Mouse (Mus musculus): Measurements from ENCODE around the gene Serpinb9b.

DNA sequence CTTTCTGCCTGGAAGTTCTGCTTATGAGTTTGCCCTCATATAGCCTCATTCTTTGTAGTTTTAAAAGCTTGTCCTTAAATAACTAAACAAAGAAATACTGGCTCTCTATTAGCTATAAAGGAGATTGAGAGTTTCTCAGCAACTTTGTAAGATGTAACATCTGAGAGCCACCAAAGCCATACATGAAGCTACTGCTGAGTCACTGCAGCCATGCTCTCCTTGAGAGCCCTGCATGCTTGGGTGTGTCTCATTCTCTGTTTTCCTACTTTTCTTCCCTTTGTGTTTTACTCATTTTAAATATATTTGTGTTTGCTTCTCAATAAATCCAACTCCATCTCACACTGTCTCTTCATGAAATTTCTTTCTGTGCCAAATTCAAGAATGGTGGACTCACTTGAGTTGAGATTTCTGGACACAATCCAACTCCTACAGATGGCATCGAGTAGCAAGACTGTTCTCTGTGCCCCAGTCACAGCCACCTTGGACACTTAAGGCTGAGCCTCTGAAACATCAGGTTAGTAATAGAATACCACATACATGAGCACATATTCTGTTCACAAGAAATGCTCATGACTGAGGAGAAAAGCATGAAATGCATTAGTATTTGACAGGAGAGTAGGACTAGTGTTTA lies 674 bp upstream of the Serpinb9b start:
- TF ChIP-seq CTCF (IDR thresholded peaks at IDR 0.05; ENCODE audit: low read depth, low read length) (no peak), POLR2A (IDR thresholded peaks at IDR 0.05; ENCODE audit: insufficient read depth, low read length) (no peak), EP300 (IDR thresholded peaks at IDR 0.05; ENCODE audit: insufficient read depth, low read depth, low read length) (no peak)

Measured in ES-Bruce4 (cell line).